Mouse (Mus musculus): ENCODE data around the gene Acad9.
"Not testable (repeated sequence)": the region's sequence is repeated elsewhere in the genome, so short reads cannot be mapped to it uniquely, and the experiment has no call there.

Acad9 gene

GRCm38 (mm10) chr3:36095371-36095770 lies 29.6 kb downstream of the Acad9 start:
- no peak for DNase-seq (ENCODE audit: low spot score)

GRCm38 (mm10) chr3:36116076-36116475 lies 50.3 kb downstream of the Acad9 start:
- no peak for DNase-seq (ENCODE audit: low spot score)

- no peak for DNase-seq (ENCODE audit: low spot score)
These were observed 54.1 kb downstream of the Acad9 start for GRCm38 (mm10) chr3:36119684-36120548.

- not testable (repeated sequence) for DNase-seq (ENCODE audit: low spot score)
These were observed 60.4 kb downstream of the Acad9 start for GRCm38 (mm10) chr3:36126176-36126575.

- DNase-seq (ENCODE audit: low spot score) = no peak
These were observed 70.4 kb downstream of the Acad9 start for GRCm38 (mm10) chr3:36136152-36136551.

GRCm38 (mm10) chr3:36137560-36137959 lies 71.8 kb downstream of the Acad9 start:
- no peak for DNase-seq (ENCODE audit: low spot score)

- no peak for DNase-seq (ENCODE audit: low spot score)
These were observed 72.4 kb downstream of the Acad9 start for GRCm38 (mm10) chr3:36138171-36138660.

- DNase-seq (ENCODE audit: low spot score) = no peak
These were observed 73.2 kb downstream of the Acad9 start for GRCm38 (mm10) chr3:36138996-36139395.

Data from testis, postnatal 10 days (tissue).